Mouse (Mus musculus): ENCODE data around the gene Olfr1229.

The Olfr1229 gene

DNA sequence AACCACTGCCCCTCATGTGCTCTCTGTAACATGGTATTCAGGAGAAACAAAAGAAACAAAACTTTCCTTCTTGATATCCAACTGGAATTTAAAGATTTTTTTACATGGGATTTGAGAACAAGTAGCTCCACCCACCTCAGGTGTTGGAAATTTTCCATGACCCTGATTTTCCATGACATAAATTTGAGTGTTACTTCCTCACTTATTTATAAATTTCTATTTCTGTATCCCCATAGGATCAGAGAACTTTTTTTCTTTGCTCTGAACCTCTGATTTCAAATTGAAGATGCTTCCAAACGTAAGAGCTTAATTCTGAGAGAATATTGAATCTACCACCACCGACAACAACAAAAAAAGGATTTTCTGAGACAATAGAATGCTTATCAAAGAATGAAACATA, at the start of gene Olfr1229:
Gene Olfr1229 (minus strand): TSS at position 101 of the 400 bp plus-strand sequence.
- DNase-seq (ENCODE audit: low spot score in 2 of 2), result no peak

GRCm38 (mm10) chr2:89329575-89329974, 41.8 kb upstream of the Olfr1229 start, which contains the start of gene Olfr1232:
TSS of gene Olfr1232 (minus strand) at chr2:89329675.
- no peak for DNase-seq (ENCODE audit: low spot score in 2 of 2)

- no peak for DNase-seq (ENCODE audit: low spot score in 2 of 2)
Observed at GRCm38 (mm10) chr2:89306974-89307373, 19.2 kb upstream of the Olfr1229 start, which contains the start of gene Olfr1231. TSS of gene Olfr1231 (minus strand) at chr2:89307074.

GRCm38 (mm10) chr2:89297168-89297567, 9.4 kb upstream of the Olfr1229 start, which contains the start of gene Olfr1230:
TSS of gene Olfr1230 (minus strand) at chr2:89297268.
- no peak for DNase-seq (ENCODE audit: low spot score in 2 of 2)

GRCm38 (mm10) chr2:89253962-89254361, 33.9 kb downstream of the Olfr1229 start, which contains the start of gene Olfr1228:
TSS of gene Olfr1228 (minus strand) at chr2:89254062.
- no peak for DNase-seq (ENCODE audit: low spot score in 2 of 2)
